Mouse (Mus musculus) ES-Bruce4 (cell line): ENCODE measurements at regions not wholly inside any gene's neighbourhood (a gene's known extent, or its start where the extent isn't known, plus 50 kb on each side); places are given as distances from the start of the nearest gene placed in this dataset.

Experiments
- H3K27ac ChIP-seq: 2 replicates; pipeline ENCODE4 v1.5.1; 2012; ENCODE audit warnings: low read length, inconsistent platforms; ENCODE audit not compliant: insufficient read depth
- H3K27me3 ChIP-seq: 2 replicates; pipeline ENCODE4 v1.6.1; 2012; ENCODE audit warnings: mild to moderate bottlenecking, low read length, inconsistent platforms; ENCODE audit not compliant: control insufficient read depth, poor library complexity, insufficient read depth, severe bottlenecking
- H3K36me3 ChIP-seq: 2 replicates; pipeline ENCODE4 v1.6.1; 2012; ENCODE audit warnings: inconsistent platforms, mild to moderate bottlenecking, low read length, moderate library complexity; ENCODE audit not compliant: control insufficient read depth, poor library complexity, insufficient read depth, severe bottlenecking
- H3K4me1 ChIP-seq: one replicate; pipeline ENCODE4 v1.8.1; 2011; ENCODE audit warnings: low read length; ENCODE audit not compliant: control insufficient read depth, insufficient read depth
- H3K4me3 ChIP-seq: 2 replicates; pipeline ENCODE4 v1.5.1; 2011; ENCODE audit warnings: low read depth, mild to moderate bottlenecking, low read length
- H3K9ac ChIP-seq: 2 replicates; pipeline ENCODE4 v1.6.1; 2012; ENCODE audit warnings: low read depth, mild to moderate bottlenecking, inconsistent platforms; ENCODE audit not compliant: poor library complexity, severe bottlenecking
- H3K9me3 ChIP-seq: replicated peaks from 2 replicates; pipeline ENCODE4 v1.6.1; 2012; ENCODE audit warnings: mild to moderate bottlenecking, low read length, inconsistent platforms; ENCODE audit not compliant: control insufficient read depth, poor library complexity, insufficient read depth, severe bottlenecking
- CTCF ChIP-seq: IDR thresholded peaks from one replicate; pipeline ENCODE4 v1.8.1; 2011; ENCODE audit warnings: low read depth, low read length
- EP300 ChIP-seq: IDR thresholded peaks from 2 replicates; pipeline ENCODE4 v1.6.1; 2011; ENCODE audit warnings: low read depth, low read length; ENCODE audit not compliant: insufficient read depth
- POLR2A ChIP-seq: IDR thresholded peaks from one replicate; pipeline ENCODE4 v1.8.1; 2011; ENCODE audit warnings: low read length; ENCODE audit not compliant: insufficient read depth

DNA sequence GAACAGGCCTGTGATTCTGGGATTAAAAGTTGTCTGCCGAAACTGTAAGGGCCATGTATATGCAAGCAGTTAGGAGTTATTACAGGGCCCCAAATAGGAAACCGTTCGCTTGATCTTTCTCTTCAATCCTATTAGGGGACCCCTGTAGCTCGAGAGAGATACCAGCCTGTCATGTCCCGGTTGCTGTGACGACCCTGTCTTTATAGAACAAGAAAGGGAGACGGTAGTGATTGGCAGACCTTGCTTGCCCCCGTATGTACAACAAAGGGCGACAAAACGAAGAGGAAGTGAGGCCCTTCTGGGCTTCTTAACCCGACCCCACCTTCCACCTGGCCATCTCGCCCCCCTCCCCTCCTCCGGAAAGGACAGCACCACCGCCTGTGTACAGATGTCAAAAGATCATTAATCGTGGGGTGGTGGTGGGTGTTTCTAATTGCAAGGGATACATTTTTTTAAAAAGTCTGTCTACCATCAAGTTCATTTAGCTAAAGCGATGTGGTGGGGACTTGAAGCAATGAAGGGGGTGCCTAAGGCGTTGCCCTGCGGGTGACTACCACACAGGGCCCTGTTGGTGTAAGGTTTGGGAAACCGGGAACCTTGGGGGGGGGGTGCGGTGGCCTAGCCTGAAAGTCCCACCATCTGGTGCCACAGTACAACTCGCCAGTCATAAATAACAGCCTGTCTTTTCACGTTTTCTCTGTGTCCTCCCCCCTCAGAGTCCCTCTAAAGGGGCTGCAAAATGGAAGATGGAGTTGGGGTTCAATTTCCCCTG lies 155.1 kb downstream of the Insig2 start:
- Histone ChIP-seq H3K9ac (peak overlapping the region; percentile 52), H3K27ac (no peak overlapping the region), H3K36me3 (no peaks in the 10 kb centered on the region), H3K4me3 (peak overlapping the region; percentile 6), H3K4me1 (no peaks in the 10 kb centered on the region), H3K27me3 (peaks cover 4% of the 10 kb centered on the region), H3K9me3 (no peaks in the 10 kb centered on the region)
- no peak for TF ChIP-seq POLR2A
- TF ChIP-seq CTCF: no peak
- TF ChIP-seq EP300: no peak

DNA sequence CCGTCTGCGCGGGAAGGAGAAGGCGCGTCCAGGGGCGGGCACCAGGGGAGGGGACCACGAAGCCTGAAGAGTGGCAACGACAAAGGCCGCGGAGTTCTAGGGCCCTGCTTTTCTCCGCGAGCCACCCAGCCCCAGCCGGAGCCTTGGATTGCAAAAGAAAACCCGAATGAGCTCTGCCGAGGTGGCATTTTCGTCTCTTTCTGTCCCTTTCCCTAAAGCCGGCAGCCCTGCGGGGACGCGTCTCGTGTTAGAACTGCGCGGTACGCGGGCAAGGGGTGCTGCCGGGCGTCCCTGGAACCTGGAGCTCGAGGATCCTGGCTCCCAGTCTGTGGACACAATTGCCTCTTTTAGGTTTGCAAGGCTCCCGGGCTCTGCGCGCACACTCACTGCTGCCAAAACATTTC lies 154.5 kb downstream of the Insig2 start:
- no peaks in the 10 kb centered on the region for H3K36me3 ChIP-seq
- no peaks in the 10 kb centered on the region for H3K9me3 ChIP-seq
- TF ChIP-seq CTCF (no peak), POLR2A (no peak), EP300 (no peak)
- no peak overlapping the region for H3K27ac ChIP-seq
- H3K27me3 ChIP-seq: peaks cover 4% of the 10 kb centered on the region
- no peaks in the 10 kb centered on the region for H3K4me1 ChIP-seq
- peak overlapping the region; percentile 52 for H3K9ac ChIP-seq
- peak overlapping the region; percentile 6 for H3K4me3 ChIP-seq

DNA sequence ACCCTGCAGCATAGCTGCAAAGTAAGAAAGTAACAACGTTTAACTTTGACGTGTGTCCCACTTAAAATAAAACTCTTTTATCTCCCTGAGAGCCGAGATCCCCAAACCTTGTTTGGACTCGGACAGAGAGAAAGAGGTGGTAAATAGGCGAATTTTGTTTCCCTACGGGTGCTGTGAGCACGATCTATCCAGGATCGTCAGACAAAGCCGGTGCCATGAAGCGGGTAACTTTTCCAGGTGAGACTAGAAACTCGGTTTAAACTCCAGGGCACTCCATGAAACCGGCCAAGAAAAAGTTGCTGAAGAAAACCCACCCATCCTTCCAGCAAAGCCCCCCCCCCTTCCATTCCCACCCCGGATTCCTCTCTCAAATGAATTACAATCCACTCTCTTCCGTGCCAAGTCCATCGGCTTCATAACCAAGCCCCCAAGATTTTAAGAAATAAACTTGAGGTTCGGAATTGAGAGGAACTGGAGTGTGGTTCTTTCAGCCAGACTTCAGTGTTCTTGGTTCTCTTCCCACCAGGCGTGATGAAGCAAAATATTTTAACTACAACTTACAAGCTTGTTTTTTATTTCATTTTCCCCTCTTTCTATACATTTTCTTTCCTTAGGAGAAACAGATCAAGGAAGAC lies 153.7 kb downstream of the Insig2 start:
- Histone ChIP-seq H3K9me3 (no peaks in the 10 kb centered on the region), H3K9ac (no peak overlapping the region), H3K4me3 (no peak overlapping the region), H3K27ac (no peak overlapping the region), H3K27me3 (peaks cover 4% of the 10 kb centered on the region), H3K4me1 (no peaks in the 10 kb centered on the region), H3K36me3 (no peaks in the 10 kb centered on the region)
- TF ChIP-seq EP300 (no peak), POLR2A (no peak)

DNA sequence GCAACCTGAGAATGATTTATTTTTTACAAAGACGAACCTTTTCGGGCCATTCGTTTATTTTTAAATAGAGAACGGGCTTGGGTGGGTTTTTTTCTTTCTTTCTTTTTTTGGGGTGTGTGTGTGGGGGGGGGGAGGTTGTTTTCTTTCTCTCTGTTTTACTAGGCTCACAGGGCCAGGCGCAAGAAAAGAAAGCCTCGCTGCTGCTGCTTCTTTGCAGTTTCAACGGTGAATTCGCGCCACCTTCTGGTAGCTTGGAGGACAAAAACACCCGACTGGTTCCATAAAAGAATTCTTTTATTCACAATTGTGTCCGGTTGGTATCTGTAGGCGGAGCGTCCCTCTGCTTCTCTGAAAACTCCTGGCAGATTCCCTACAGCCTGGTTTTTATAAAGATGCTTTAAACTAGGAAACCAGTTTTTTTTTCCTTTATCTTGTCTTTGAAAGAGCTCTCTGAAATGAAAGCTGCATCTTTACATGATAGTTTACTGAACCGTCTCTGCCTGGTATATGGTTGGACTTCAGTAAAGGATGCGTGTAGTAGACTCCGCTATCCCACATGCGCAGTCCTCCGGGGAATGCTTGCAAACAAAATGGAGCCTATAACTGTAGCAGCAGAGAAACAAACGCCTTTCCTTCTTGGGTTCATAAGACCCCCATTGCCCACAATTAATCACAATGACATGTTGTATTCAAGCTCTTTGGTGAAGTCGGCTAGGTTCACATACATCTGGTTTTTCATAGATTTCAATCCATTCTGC lies 151.9 kb downstream of the Insig2 start:
- Histone ChIP-seq H3K9me3 (no peaks in the 10 kb centered on the region), H3K9ac (no peak overlapping the region), H3K27me3 (peaks cover 4% of the 10 kb centered on the region), H3K27ac (no peak overlapping the region), H3K36me3 (no peaks in the 10 kb centered on the region), H3K4me3 (no peak overlapping the region), H3K4me1 (no peaks in the 10 kb centered on the region)
- TF ChIP-seq CTCF (peak; percentile 59), POLR2A (no peak), EP300 (no peak)

DNA sequence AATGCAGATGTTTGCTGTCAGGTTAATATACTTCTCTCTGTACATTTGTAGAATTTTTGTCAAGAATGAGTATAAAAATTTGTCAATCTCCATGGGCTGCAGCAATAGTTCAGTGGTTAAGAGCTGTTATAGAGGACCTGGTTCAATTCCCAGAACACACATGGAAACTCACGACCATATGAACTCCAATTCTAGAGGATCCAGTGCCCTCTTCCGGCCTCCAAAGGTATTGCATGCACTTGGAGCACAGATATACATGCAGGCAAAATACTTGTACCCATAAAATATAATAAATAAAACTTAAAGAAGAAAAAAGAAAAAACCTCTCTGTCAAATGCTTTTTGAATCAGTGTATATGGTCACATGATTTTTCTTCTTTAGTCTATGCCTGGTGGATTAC lies 143.5 kb downstream of the Insig2 start:
- Histone ChIP-seq H3K27ac (no peak overlapping the region), H3K9me3 (no peaks in the 10 kb centered on the region), H3K27me3 (no peaks in the 10 kb centered on the region), H3K9ac (no peak overlapping the region), H3K4me3 (no peak overlapping the region), H3K36me3 (no peaks in the 10 kb centered on the region), H3K4me1 (no peaks in the 10 kb centered on the region)
- TF ChIP-seq CTCF (no peak), POLR2A (no peak)

DNA sequence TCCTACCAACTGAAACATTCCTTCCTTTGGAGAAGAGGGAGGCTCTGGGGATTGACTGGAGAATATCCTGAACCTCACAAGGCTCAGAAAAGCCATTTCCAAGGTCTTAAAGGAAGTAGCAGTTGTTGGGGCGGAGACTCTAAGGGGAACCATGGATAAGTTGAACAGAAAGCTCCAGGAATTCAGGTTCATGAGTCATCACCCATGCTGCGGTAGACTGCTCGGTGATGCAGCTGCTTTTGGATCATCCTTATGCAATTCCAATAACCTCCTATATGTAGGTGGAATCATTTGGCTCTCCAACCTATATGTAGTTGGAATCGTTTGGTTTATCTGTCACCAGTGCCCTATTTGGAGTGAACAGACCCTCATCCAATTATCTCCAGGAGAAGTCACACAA lies 137.6 kb downstream of the Insig2 start:
- Histone ChIP-seq H3K27ac (no peak overlapping the region), H3K27me3 (no peaks in the 10 kb centered on the region), H3K4me1 (no peaks in the 10 kb centered on the region), H3K9me3 (no peaks in the 10 kb centered on the region), H3K9ac (no peak overlapping the region), H3K4me3 (no peak overlapping the region), H3K36me3 (no peaks in the 10 kb centered on the region)
- TF ChIP-seq POLR2A (no peak), EP300 (no peak), CTCF (no peak)
